Mouse (Mus musculus) thymus, postnatal 36 days (tissue): Measurements from ENCODE around the gene Cyp4f37.

ENCODE experiments used
- DNase-seq, 2 experiments: peaks; one replicate each; pipeline ENCODE4 v3.0.0; 2022; ENCODE audit warnings: mixed read lengths in 2 of 2

The Cyp4f37 gene

DNA sequence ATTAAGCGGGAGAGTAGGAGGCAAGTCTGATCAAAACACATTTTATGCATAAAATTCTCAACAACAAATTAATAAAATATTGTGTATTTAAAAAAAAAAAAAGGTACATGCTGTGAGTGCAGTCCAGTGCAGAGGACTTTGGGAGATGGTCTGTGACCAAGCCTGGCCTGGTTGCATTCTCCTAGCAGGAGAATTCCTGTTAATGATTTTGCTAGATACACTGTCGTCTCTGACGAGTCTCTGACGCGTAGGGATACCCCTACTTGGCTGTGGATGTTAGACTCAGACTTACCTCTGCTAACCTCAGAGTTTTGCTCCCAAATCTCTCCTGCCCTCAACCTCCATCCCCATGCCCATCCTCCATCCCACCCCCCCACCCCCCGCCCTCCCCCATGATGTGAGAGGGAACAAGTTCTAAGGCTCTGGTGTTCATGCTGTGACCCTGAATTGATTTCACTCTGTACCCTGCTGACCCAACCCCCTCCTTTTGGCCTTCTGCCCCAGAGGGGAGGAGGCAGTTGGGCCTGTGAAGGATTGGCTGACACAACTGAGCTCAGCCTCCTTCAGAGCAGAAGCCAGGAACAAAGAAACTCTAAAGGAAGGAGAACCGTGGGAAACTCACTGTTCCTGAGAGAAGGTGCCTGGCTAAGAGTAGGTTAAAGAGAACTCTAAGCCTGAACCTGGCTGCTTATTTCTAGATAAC is 64.1 kb downstream of the Cyp4f37 start, which contains the start of gene Cyp4f15:
Gene Cyp4f15 (plus strand): TSS at position 580 of the 703 bp plus-strand sequence.
- DNase-seq: no peak
